Mouse (Mus musculus) granulocyte monocyte progenitor cell, adult 5-6 weeks (primary cell): ENCODE results near the gene Sh2d1b1. TPM values are rescaled to one million over a fixed set of nuclear protein-coding genes. Genes with fewer than 3 reads are reported as not detected.
A peak's percentile ranks its signal among the peaks of the same experiment; 100 is the strongest.

Experiments
- ATAC-seq: replicated peaks from 2 replicates; pipeline ENCODE4 v1.8.0; 2016; ENCODE audit warnings: mild to moderate bottlenecking, moderate TSS enrichment, inconsistent platforms; ENCODE audit not compliant: poor library complexity, severe bottlenecking
- total RNA-seq, 2 experiments: library from RNA; stranded (forward) in 1 of 2; stranded (reverse) in 1 of 2; fragments of 200-712, 200-1000 nt in 1 of 2; fragments of >200 nt in 1 of 2; fragmentation: Nextera tagmentation in 1 of 2; gene quantifications; 2 replicates each; pipeline ENCODE4 v1.2.3; 2014 to 2017

Sh2d1b1 gene
- 3.6 and 7.0 TPM in 2 replicates for total RNA-seq (2014; fragmentation: Nextera tagmentation)
- 3.1 and 4.5 TPM in 2 replicates for total RNA-seq (2017)

DNA sequence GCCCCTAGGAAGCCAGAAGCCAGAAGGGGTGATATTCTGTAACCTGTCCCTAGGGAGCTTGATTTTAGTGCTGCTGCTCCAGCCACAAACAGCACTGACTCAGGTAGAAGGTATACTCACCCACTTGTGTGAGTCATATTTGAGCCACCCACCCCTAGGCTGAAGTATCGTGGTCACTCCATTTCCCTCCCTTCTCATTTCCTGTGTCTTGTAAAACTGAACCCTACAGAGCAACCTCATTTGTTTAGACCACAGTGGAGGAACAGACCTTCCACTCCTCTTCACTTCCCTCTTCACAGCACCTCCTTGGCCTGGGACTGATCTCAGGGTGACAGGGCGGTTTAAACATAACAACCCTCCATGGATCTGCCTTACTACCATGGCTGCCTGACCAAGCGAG lies at the start of gene Sh2d1b1:
TSS of gene Sh2d1b1 (plus strand) at position 305 of the 400 bp plus-strand sequence.
- peak; percentile 80 for ATAC-seq

DNA sequence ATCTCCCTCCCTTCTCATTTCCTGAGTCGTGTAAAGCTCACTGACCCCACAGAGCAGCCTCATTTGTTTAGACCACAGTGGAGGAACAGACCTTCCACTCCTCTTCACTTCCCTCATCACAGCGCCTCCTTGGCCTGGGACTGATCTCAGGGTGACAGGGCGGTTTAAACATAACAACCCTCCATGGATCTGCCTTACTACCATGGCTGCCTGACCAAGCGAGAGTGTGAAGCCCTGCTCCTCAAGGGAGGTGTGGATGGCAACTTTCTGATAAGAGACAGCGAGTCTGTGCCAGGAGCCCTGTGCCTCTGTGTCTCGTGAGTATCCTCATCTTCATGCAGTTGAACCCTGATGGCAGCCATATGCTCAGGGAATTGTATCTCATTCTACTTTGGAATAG lies 44.4 kb upstream of the Sh2d1b1 start, which contains the start of gene Sh2d1b2:
TSS of gene Sh2d1b2 (plus strand) at position 62 of the 400 bp plus-strand sequence.
- peak; percentile 71 for ATAC-seq

DNA sequence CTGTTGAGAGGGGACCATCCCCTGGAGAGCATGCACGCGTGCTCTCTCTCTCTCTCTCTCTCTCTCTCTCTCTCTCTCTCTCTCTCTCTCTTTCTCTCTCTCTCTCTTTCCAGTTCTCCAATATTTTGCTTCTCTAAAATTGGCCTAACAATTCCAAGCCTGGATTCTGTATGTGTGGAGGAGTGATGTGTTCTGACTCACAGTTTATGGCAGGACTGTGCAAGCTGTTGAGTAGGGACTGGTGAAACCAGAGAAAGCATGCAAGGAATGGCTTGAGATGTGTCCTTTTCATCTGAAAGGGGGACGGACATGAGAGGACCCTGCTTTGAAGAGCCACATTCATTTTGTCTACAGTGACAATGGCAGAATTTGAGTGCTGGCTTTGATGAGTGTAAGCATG lies 32.1 kb upstream of the Sh2d1b1 start:
- ATAC-seq = no peak

DNA sequence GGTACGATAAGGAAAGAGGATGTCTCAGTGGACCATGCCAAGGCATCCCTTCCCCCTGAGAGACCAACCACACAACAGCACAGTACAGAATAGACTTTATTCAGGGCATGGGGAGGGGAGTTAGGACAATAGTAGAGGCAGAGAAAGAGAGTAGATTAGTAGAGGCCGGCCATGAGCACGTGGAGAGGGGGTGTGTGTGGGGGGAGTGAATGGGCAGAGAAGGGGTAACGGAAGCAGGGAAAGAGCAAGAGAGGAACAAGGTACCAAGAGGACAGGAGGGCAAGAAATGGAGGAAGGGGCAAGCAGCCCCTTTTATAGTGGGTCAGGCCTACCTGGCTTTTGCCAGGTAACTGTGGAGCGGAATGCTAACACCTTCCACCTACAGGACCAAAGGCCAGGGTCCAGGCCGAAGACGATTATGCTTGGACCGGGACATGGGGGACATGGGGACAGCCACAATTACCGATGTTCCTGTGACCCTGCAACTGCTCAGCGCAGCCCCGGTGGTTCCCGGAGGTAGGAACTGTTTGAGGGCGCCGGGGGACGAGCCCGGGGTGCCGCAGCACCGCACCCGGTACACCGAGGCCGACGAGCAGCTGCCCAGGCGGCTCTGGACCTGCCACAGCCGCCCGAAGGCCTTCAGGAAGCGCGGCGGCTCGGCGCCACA lies 22.1 kb upstream of the Sh2d1b1 start:
- peak; percentile 41 for ATAC-seq

DNA sequence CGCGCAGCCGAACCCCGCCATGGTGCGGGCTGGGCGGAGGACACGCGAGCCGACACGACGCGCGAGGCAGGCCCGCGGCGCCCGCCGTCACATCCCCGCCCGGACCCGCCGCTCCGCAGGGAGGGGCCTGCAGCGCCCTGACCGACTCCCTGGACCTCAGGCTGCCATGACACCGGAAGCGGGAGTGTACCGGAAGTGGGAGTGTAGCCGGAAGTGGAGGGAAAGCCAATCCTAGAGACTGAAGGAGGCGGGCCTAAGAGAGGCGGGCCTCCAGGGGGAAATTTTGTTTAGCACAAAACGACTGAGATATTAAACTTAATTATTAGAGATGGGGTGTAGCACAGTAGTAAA lies 21.6 kb upstream of the Sh2d1b1 start:
- peak; percentile 100 for ATAC-seq

GRCm38 (mm10) chr1:170270281-170270680 lies 6.8 kb upstream of the Sh2d1b1 start:
- ATAC-seq = peak; percentile 65

GRCm38 (mm10) chr1:170270696-170271095 lies 6.4 kb upstream of the Sh2d1b1 start:
- ATAC-seq = peak; percentile 48

- ATAC-seq = peak; percentile 53
Measured at GRCm38 (mm10) chr1:170273252-170273651, 3.9 kb upstream of the Sh2d1b1 start.

GRCm38 (mm10) chr1:170282415-170283129 lies 5.5 kb downstream of the Sh2d1b1 start:
- peak; percentile 95 for ATAC-seq

GRCm38 (mm10) chr1:170292239-170292951 lies 15.3 kb downstream of the Sh2d1b1 start:
- ATAC-seq = peak; percentile 93

GRCm38 (mm10) chr1:170293257-170293656 lies 16.1 kb downstream of the Sh2d1b1 start:
- no peak for ATAC-seq

- ATAC-seq = no peak
Measured at GRCm38 (mm10) chr1:170294786-170295570, 17.9 kb downstream of the Sh2d1b1 start.

DNA sequence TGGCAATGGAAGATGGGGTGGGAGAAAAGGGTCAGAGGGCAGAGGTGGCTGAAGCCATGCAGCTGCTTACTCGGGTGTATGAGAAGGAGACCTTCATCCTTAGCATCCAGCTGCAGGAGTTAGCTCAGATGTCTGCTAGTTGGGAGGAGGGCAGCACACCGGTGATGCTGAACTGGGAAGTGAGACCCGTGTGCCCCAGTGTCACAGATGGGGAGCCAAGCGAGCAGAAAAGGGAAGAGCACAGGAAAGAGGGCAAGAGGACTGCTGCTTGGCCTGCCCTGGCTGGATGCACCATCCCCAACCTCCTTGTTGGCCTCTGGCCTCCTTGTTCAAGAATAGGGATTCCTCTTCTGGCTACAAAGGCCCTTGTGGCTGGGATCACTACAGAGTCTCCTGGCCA lies 22.4 kb downstream of the Sh2d1b1 start:
- ATAC-seq = peak; percentile 55

DNA sequence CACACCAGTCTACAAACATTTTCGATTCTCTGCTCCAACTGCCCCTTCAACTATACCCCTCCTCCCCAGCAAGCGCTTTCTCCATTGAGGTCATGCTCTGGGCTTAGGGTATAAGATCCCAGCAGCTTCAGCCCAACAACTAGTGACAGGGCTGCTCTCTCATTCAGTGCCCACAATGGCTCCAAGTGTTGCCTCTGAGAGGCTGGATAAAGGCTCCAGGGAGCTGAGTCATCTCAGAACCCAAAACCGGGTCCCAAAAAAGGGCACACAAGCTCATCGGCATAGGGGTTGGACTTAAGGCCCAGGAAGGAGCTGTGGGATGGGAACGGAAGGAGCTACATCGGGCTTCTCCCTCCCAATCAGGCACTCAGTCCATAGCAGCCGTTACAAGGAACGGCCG lies 24.6 kb downstream of the Sh2d1b1 start:
- no peak for ATAC-seq

DNA sequence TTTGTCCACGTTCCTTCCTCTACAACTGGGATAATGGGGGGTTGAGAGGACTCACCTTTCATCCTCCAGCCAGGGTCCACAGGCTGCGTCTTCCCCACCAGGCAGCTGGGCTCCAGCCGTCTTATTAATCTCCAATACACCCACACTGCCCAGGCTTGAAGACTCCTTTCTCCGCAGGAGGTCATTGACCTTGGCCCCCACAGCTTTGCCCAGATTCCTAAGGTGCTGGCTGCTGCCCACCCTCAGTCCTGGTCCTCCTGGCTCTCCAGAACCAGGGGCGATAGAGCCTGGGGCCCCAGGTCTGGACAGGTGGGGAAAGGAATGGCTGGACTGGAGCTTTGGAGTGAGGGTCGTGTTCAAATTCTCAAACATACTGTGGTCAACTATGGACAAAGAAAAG lies 25.3 kb downstream of the Sh2d1b1 start:
- no peak for ATAC-seq

DNA sequence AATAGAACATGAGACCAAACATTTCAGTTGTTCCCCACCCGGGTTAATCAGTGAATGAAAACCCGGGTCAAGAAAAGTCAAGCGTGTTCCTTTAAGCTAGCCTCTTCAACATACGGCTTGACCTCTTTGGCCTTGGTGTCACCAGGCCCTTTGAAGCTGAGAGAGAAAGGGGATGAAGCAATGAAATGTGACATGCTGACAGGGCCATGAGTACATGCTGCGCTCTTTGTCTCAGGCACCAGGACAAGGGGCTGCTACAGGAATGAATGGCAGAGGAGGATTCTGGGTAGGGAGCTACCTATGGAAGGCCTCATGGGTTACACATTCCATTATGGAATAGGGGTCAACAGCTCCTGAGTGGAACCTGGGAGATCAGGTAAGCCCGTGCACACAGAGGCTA lies 26.0 kb downstream of the Sh2d1b1 start:
- ATAC-seq = no peak

- peak; percentile 79 for ATAC-seq
Measured at GRCm38 (mm10) chr1:170305002-170305401, 27.9 kb downstream of the Sh2d1b1 start.

GRCm38 (mm10) chr1:170306232-170306631 lies 29.1 kb downstream of the Sh2d1b1 start, which contains the start of gene Gm7694:
Gene Gm7694, minus strand, starts transcription at chr1:170306332.
- no peak for ATAC-seq

GRCm38 (mm10) chr1:170308503-170308902 lies 31.4 kb downstream of the Sh2d1b1 start, which contains the start of gene Spata46:
Gene Spata46, plus strand, starts transcription at chr1:170308803.
- ATAC-seq = no peak

DNA sequence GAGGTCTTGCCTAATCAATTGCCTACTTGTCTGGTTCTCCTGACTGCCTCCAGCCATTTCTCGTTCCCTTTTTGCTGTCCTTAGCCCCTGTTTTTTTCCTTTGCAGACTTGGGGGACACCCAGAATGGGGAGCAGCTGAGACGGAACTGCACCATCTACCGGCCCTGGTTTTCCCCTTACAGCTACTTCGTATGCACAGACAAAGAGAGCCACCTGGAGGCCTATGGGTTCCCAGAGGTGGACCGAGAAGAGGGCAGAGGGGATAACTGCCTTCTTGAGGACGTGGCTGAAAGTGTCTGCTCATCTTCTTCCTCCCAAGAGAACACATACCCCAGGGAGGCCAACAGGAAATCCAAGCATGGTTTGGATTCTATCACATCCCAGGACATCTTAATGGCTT lies 34.3 kb downstream of the Sh2d1b1 start:
- no peak for ATAC-seq
